Mouse (Mus musculus): ENCODE measurements around the gene Rrp12. TPM values are rescaled to one million over a fixed set of nuclear protein-coding genes. Genes with fewer than 3 reads are reported as not detected.

Rrp12 gene
- polyA plus RNA-seq, 1 experiment, result 3.0 TPM

DNA sequence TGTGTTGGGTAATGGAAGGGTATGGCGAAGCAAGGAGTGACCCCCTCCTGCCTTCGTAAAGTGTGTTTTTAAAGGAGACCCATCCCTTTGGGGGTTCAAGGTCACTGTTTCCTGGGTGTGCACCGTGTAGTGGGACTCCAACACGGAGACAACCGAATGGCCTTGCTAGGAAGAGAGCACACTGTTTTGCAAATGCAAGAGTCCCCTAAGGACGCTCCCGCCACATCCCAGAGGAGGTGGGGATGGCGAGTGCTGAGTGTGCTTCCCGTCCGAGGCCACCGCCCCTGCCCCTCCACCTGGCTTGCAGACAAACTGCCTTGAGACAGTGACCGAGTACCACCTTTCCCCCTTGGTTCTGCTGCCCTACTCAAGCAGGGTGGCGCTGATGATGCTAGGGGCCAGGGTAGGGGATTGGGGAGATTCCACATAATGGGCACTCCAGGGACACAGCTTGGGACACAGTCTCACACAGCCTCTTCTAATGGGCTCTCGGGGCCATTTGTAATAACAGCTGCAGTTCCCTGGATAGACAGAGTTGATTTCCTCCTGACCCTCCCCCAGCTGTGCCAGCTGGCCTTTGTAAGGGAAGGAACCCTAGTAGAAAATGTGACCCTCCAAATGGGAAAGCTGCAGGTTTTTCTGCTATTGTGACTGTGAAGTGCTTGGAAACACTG, 64.1 kb downstream of the Rrp12 start:
- peak overlapping the region; percentile 76 for H3K4me3 ChIP-seq (ENCODE audit: low read depth, low read length)

DNA sequence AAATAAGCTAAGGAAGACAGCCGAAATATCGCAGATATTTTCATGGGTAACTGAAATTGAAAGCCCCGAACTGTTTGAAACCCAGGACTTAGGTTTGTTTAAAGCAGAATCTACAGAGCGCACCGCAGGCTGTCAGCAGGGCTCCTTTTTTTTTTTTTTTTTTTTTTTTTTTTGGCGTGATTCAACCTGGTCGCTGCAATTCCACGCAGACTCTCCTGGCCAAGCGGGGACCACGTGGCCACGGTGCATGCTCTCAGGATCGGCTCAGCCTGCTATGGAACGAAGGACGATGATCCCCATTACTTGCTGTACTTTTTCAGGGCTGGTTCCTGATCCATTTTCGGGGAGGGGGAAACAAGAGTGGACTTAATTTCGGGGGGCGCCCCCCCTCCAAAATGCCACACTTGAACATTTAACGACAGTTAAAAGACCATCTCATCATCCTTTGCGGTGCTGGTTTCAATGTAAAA, 64.8 kb downstream of the Rrp12 start:
- no peaks in the 10 kb centered on the region for H3K27me3 ChIP-seq (ENCODE audit: control insufficient read depth, insufficient read depth, low read length)
- peaks cover 5% of the 10 kb centered on the region for H3K4me1 ChIP-seq (ENCODE audit: control insufficient read depth, insufficient read depth, insufficient read length, low read length)
- WGBS, result under 1% methylated on average over 19 of the region's 19 CpGs
- TF ChIP-seq POLR2A (IDR thresholded peaks at IDR 0.05; ENCODE audit: low read depth, low read length) (no peak), CTCF (IDR thresholded peaks at IDR 0.05; ENCODE audit: extremely low read depth, insufficient read length, insufficient replicate concordance, low read depth, low read length) (no peak)
- H3K36me3 ChIP-seq (ENCODE audit: control insufficient read depth, insufficient read depth, low read length), result no peaks in the 10 kb centered on the region
- peak overlapping the region; percentile 76 for H3K4me3 ChIP-seq (ENCODE audit: low read depth, low read length)
- H3K27ac ChIP-seq (ENCODE audit: insufficient read depth, low read depth, low read length), result peak overlapping the region; percentile 48

More for the DNA sequence above, 64.1 kb downstream of the Rrp12 start:
- Histone ChIP-seq H3K27ac (ENCODE audit: insufficient read depth, low read depth, low read length) (peak overlapping the region; percentile 17; the same call in 1 of the 2 replicates), H3K27me3 (ENCODE audit: control insufficient read depth, insufficient read depth, low read length) (no peaks in the 10 kb centered on the region), H3K4me1 (ENCODE audit: control insufficient read depth, insufficient read depth, insufficient read length, low read length) (peaks cover 10% of the 10 kb centered on the region), H3K36me3 (ENCODE audit: control insufficient read depth, insufficient read depth, low read length) (no peaks in the 10 kb centered on the region)
- 14% methylated on average over 14 of the region's 14 CpGs for WGBS
- TF ChIP-seq POLR2A (IDR thresholded peaks at IDR 0.05; ENCODE audit: low read depth, low read length) (peak; percentile 23; the same call in 1 of the 2 replicates), CTCF (IDR thresholded peaks at IDR 0.05; ENCODE audit: extremely low read depth, insufficient read length, insufficient replicate concordance, low read depth, low read length) (no peak)

DNA sequence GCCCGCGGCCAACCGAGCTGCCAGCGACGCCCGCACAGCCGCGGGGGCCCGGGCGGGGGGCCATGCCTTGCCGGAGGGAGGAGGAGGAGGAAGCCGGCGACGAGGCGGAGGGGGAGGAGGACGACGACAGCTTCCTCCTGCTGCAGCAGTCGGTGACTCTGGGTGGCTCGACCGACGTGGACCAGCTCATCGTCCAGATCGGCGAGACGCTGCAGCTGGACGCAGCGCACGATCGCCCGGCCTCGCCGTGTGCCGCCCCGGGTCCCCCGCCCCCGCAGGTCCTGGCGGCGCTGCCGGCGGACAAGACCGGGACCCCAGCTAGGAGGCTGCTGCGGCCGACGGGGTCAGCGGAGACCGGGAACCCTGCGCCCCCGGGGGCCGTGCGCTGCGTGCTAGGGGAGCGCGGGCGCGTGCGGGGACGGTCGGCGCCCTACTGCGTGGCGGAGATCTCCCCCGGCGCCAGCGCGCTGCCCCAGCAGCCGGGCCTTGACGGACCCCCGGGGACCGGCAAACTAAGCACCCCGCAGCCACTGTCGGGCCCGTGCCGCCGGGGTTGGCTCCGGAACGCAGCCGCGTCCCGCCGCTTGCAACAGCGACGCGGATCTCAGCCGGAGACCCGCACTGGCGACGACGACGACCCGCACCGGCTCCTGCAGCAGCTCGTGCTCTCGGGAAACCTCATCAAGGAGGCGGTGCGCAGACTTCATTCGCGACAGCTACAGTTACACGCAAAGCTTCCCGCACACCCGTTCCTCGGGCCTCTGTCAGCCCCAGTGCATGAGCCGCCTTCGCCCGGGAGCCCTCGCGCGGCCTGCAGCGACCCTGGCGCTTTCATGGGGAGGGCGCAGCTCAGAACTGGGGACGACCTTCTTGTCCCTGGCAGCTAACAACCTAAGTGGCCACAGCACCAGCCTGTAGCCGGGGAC, 65.6 kb downstream of the Rrp12 start:
- Histone ChIP-seq H3K4me3 (ENCODE audit: low read depth, low read length) (peak overlapping the region; percentile 76), H3K27ac (ENCODE audit: insufficient read depth, low read depth, low read length) (peak overlapping the region; percentile 48), H3K36me3 (ENCODE audit: control insufficient read depth, insufficient read depth, low read length) (no peaks in the 10 kb centered on the region), H3K4me1 (ENCODE audit: control insufficient read depth, insufficient read depth, insufficient read length, low read length) (peaks cover 5% of the 10 kb centered on the region), H3K27me3 (ENCODE audit: control insufficient read depth, insufficient read depth, low read length) (no peaks in the 10 kb centered on the region)
- under 1% methylated on average over 111 of the region's 112 CpGs for WGBS
- no peak for TF ChIP-seq POLR2A (IDR thresholded peaks at IDR 0.05; ENCODE audit: low read depth, low read length)
- no peak for TF ChIP-seq CTCF (IDR thresholded peaks at IDR 0.05; ENCODE audit: extremely low read depth, insufficient read length, insufficient replicate concordance, low read depth, low read length)

DNA sequence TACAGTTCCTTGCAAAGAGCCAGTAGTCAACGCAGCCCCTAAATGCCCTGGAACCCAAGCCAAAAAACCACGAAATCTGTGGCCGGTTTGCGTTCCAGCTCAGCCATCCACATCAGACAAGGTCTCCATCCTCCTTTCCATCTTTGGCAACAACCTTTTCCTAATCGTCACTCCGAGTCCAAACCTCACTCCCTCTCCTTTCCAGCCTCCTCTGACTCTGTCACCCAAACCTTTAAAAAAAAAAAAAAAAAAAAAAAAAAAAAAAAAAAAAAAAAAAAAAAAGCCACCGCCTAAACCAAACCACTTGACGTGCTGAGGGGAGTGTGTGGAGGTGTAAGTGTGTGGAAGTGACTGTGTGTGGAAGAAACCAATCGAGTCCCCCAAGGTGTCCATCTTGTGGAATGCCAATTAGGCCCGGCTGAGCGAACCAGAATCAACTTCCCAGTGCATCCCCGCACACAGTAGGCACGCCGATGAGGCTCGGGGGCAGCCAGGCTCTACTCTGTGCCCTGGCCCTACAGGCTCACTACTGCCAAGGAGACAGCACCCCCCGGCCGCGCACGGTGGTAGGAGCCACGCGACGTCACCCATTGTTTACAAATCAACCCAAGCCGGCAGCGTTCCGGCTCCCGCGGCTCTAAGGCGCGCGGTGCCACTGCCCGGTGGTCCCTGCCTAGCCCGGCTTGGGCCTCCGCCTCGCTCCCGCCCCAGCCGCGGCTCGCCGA, 66.4 kb downstream of the Rrp12 start, which contains the start of gene Frat1:
TSS of gene Frat1 (plus strand) at position 590 of the 725 bp plus-strand sequence.
- TF ChIP-seq POLR2A (IDR thresholded peaks at IDR 0.05; ENCODE audit: low read depth, low read length), result peak; percentile 43; the same call in 1 of the 2 replicates
- no peak for TF ChIP-seq CTCF (IDR thresholded peaks at IDR 0.05; ENCODE audit: extremely low read depth, insufficient read length, insufficient replicate concordance, low read depth, low read length)
- no peaks in the 10 kb centered on the region for H3K36me3 ChIP-seq (ENCODE audit: control insufficient read depth, insufficient read depth, low read length)
- H3K4me1 ChIP-seq (ENCODE audit: control insufficient read depth, insufficient read depth, insufficient read length, low read length), result peaks cover 5% of the 10 kb centered on the region
- under 1% methylated on average over 39 of the region's 39 CpGs for WGBS
- H3K27me3 ChIP-seq (ENCODE audit: control insufficient read depth, insufficient read depth, low read length), result no peaks in the 10 kb centered on the region
- peak within 1 kb of the TSS; percentile 76 for H3K4me3 ChIP-seq (ENCODE audit: low read depth, low read length)
- H3K27ac ChIP-seq (ENCODE audit: insufficient read depth, low read depth, low read length), result peak within 1 kb of the TSS; percentile 93

DNA sequence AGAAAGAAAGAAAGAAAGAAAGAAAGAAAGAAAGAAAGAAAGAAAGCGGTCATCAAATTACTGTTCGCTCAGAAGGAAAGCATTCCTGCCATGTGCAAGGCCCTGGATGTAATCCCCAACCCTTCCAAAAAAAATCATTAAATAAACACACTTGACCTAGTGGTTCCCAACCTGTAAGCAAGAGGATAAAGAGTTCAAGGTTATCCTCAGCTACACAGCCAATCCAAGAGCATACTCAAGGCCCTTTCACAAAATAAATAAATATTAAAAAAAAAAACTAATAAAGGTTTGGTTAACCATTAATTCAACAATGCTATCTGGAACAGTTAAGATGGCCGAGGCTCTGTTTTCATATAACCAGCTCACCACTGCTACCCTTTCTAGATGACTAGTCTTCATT, 67.0 kb downstream of the Rrp12 start:
- Histone ChIP-seq H3K4me1 (ENCODE audit: control insufficient read depth, insufficient read depth, insufficient read length, low read length) (peaks cover 5% of the 10 kb centered on the region), H3K36me3 (ENCODE audit: control insufficient read depth, insufficient read depth, low read length) (no peaks in the 10 kb centered on the region), H3K4me3 (ENCODE audit: low read depth, low read length) (peak overlapping the region; percentile 53), H3K27ac (ENCODE audit: insufficient read depth, low read depth, low read length) (peak overlapping the region; percentile 75), H3K27me3 (ENCODE audit: control insufficient read depth, insufficient read depth, low read length) (no peaks in the 10 kb centered on the region)
- no peak for TF ChIP-seq CTCF (IDR thresholded peaks at IDR 0.05; ENCODE audit: extremely low read depth, insufficient read length, insufficient replicate concordance, low read depth, low read length)
- no peak for TF ChIP-seq POLR2A (IDR thresholded peaks at IDR 0.05; ENCODE audit: low read depth, low read length)
- WGBS, result 47% methylated on average over 3 of the region's 3 CpGs

DNA sequence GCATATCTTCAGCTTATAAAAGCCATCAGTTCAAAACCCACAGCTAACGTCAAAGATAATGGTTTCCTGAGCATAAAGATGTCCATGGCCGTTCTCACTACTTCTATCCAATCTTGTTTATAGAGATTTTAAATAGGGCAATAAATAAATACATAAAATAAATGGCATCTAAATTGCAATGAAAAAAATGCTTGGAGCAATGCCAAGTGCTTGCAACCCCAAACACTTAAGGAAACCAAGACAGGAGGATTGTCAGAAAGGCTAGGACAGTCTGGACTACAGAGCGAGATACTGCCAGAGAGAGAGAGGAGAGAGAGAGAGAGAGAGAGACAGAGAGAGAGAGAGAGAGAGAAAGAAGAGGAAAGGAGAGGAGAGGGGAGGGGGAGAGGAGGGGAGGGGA, 69.4 kb downstream of the Rrp12 start:
- WGBS, result 85% methylated on average over 3 of the region's 3 CpGs
- H3K4me1 ChIP-seq (ENCODE audit: control insufficient read depth, insufficient read depth, insufficient read length, low read length), result no peaks in the 10 kb centered on the region; the same call in 1 of the 2 replicates
- H3K4me3 ChIP-seq (ENCODE audit: low read depth, low read length), result no peak overlapping the region
- no peak overlapping the region for H3K27ac ChIP-seq (ENCODE audit: insufficient read depth, low read depth, low read length)
- no peak for TF ChIP-seq CTCF (IDR thresholded peaks at IDR 0.05; ENCODE audit: extremely low read depth, insufficient read length, insufficient replicate concordance, low read depth, low read length)
- TF ChIP-seq POLR2A (IDR thresholded peaks at IDR 0.05; ENCODE audit: low read depth, low read length), result no peak
- no peaks in the 10 kb centered on the region for H3K27me3 ChIP-seq (ENCODE audit: control insufficient read depth, insufficient read depth, low read length)
- H3K36me3 ChIP-seq (ENCODE audit: control insufficient read depth, insufficient read depth, low read length), result no peaks in the 10 kb centered on the region

Data from small intestine, adult 2 months (tissue).